ENCODE assay signal across 11 mouse cellular contexts in genomic region chr9:71737257-71738023, GRCm38 (mm10). TPM values are rescaled to one million over a fixed set of nuclear protein-coding genes. Genes with fewer than 3 reads are reported as not detected.
A peak's percentile ranks its signal among the peaks of the same experiment; 100 is the strongest.
DNase-seq lines count a peak whose midpoint lies in the region; TF ChIP-seq lines count a peak whose summit lies in the region.
"Had no signal": no experiment of that assay in that cellular context is flagged by ENCODE, and none has a peak within 500 bp of the region (broad histone marks: within the 10 kb centered on the region; RNA-seq: fewer than 3 reads in every experiment).

No protein-coding gene starts in this region.

- peaks cover 2% of the 10 kb centered on the region for H3K4me1 ChIP-seq in heart, adult 2 months (ENCODE audit: control insufficient read depth, insufficient read depth, low read length)
- H3K4me1 ChIP-seq: embryonic facial prominence, embryonic 15.5 days; midbrain, embryonic 13.5 days had no signal

- no peaks in the 10 kb centered on the region for H3K36me3 ChIP-seq in heart, adult 2 months (ENCODE audit: control insufficient read depth, insufficient read depth, low read length)
- H3K36me3 ChIP-seq: embryonic facial prominence, embryonic 15.5 days; midbrain, embryonic 13.5 days had no signal

- no peak for TF ChIP-seq POLR2A in heart, adult 2 months (IDR thresholded peaks at IDR 0.05; ENCODE audit: insufficient read depth, low read depth, low read length)

- H3K27me3 ChIP-seq in heart, adult 2 months (ENCODE audit: control insufficient read depth, insufficient read depth, low read length): no peaks in the 10 kb centered on the region
- H3K27me3 ChIP-seq: embryonic facial prominence, embryonic 15.5 days; midbrain, embryonic 13.5 days had no signal

- H3K27ac ChIP-seq in heart, adult 2 months: no peak overlapping the region
- H3K27ac ChIP-seq: embryonic facial prominence, embryonic 15.5 days; midbrain, embryonic 13.5 days had no signal

- 60% methylated on average over 3 of the region's 3 CpGs for WGBS in heart, adult 2 months

- no peaks in the 10 kb centered on the region for H3K79me2 ChIP-seq in heart, adult 2 months (replicated peaks; ENCODE audit: control insufficient read depth, insufficient read depth, low read length)

- TF ChIP-seq EP300 in heart, adult 2 months (IDR thresholded peaks at IDR 0.05; ENCODE audit: insufficient read depth, low read depth, low read length): no peak

- H3K9ac ChIP-seq in heart, adult 2 months (ENCODE audit: low read depth, low read length): no peak overlapping the region
- H3K9ac ChIP-seq: embryonic facial prominence, embryonic 15.5 days; midbrain, embryonic 13.5 days had no signal

- peak; percentile 25 for DNase-seq in heart, adult 8-10 months (ENCODE audit: low spot score)
- no peak for DNase-seq in heart, adult 2 months
- DNase-seq in kidney, adult 9 months: peak; percentile 56
- no peak for DNase-seq in kidney, postnatal 14 days
- DNase-seq in urinary bladder, postnatal 14 days (ENCODE audit: low spot score): peak; percentile 10
- no peak for DNase-seq in urinary bladder, postnatal 25 days (ENCODE audit: low spot score)
- DNase-seq in thymus, adult 18-20 months: no peak
- DNase-seq in layer of hippocampus, postnatal 25 days (ENCODE audit: extremely low spot score in 1 of 2, low spot score in 1 of 2): no peak
- DNase-seq: cerebellum, adult 2 months had no signal

- intact Hi-C loops in heart, adult 2 months (cut with DNase I): no loop called here

- TF ChIP-seq CTCF in heart, adult 2 months (IDR thresholded peaks at IDR 0.05): no peak

- H3K4me3 ChIP-seq in heart, adult 2 months: no peak overlapping the region
- H3K4me3 ChIP-seq: embryonic facial prominence, embryonic 15.5 days; midbrain, embryonic 13.5 days had no signal

RNA-seq across cellular contexts. Expression of gene Cgnl1, which starts 34.0 kb away (rescaled TPM):
- 10 to 100 TPM; 28.4 to 41.6 (median 30.4) TPM for total RNA-seq in heart, adult 8-10 months (2022)
- 10 to 100 TPM; 28.1 to 31.0 TPM for total RNA-seq in heart, adult 2 months (2021)
- polyA plus RNA-seq in heart, adult 2 months (2012; rRNA removed): 10.5 and 16.2 TPM in 2 replicates
- total RNA-seq in layer of hippocampus, postnatal 25 days (2021): 1 to 10 TPM; 6.0 to 7.7 TPM

Comparison
In these comparisons a context has a peak if more than half of its experiments do, and no peak if none do; other contexts are left out.
1. DNase-seq: peak in heart, adult 8-10 months (single experiment), kidney, adult 9 months (single experiment) and urinary bladder, postnatal 14 days (single experiment); none in heart, adult 2 months (0 of 2), kidney, postnatal 14 days (single experiment), urinary bladder, postnatal 25 days (single experiment), thymus, adult 18-20 months (0 of 2) and layer of hippocampus, postnatal 25 days (0 of 2).